Mouse (Mus musculus) kidney, embryonic 15.5 days (tissue): ENCODE data around the gene Padi3. TPM values are rescaled to one million over a fixed set of nuclear protein-coding genes. Genes with fewer than 3 reads are reported as not detected.
A peak's percentile ranks its signal among the peaks of the same experiment; 100 is the strongest.

ENCODE experiments used
- ATAC-seq: fragments of 200-750 bp; cut with Nextera tagmentation; replicated peaks from 2 replicates; pipeline ENCODE4 v1.8.0; 2017; ENCODE audit warnings: moderate TSS enrichment; ENCODE audit not compliant: low FRiP score
- H3K27ac ChIP-seq: fragments of 300-500 bp; sonication (generic); 2 replicates; pipeline ENCODE4 v1.5.1; 2015; ENCODE audit warnings: mild to moderate bottlenecking, inconsistent platforms
- H3K27me3 ChIP-seq: fragments of 300-500 bp; sonication (generic); 2 replicates; pipeline ENCODE4 v1.6.1; 2015; ENCODE audit warnings: inconsistent platforms
- H3K36me3 ChIP-seq: fragments of 300-500 bp; sonication (generic); 2 replicates; pipeline ENCODE4 v1.6.1; 2015; ENCODE audit warnings: inconsistent platforms
- H3K4me1 ChIP-seq: fragments of 300-500 bp; sonication (generic); 2 replicates; pipeline ENCODE4 v1.6.1; 2015; ENCODE audit warnings: inconsistent platforms
- H3K4me2 ChIP-seq: fragments of 300-500 bp; sonication (generic); 2 replicates; pipeline ENCODE4 v1.6.1; 2015; ENCODE audit warnings: moderate library complexity, mild to moderate bottlenecking, inconsistent platforms
- H3K4me3 ChIP-seq: fragments of 300-500 bp; sonication (generic); replicated peaks from 2 replicates; pipeline ENCODE4 v1.5.1; 2015; ENCODE audit warnings: mild to moderate bottlenecking, inconsistent platforms
- H3K9ac ChIP-seq: fragments of 300-500 bp; sonication (generic); 2 replicates; pipeline ENCODE4 v1.6.1; 2015; ENCODE audit warnings: mild to moderate bottlenecking, inconsistent platforms
- H3K9me3 ChIP-seq: fragments of 300-500 bp; sonication (generic); replicated peaks from 2 replicates; pipeline ENCODE4 v1.6.1; 2016; ENCODE audit warnings: inconsistent platforms
- WGBS: fragments of 180-500 bp; shearing (Covaris S2); methylation state at CpG from one replicate; pipeline ENCODE4 v1.1.7; 2015; ENCODE audit warnings: mixed read lengths; 5-methylcytosine and 5-hydroxymethylcytosine counted together
- polyA plus RNA-seq: library from polyadenylated mRNA; unstranded; fragments of >200 nt; fragmentation: Nextera tagmentation; extraction: Ambion mirVana; gene quantifications from 2 replicates; pipeline ENCODE4 v1.2.1, GENCODE M21; 2015

Gene Padi3
- polyA plus RNA-seq, 1 experiment from 2014 or later, result 0.08 TPM

DNA sequence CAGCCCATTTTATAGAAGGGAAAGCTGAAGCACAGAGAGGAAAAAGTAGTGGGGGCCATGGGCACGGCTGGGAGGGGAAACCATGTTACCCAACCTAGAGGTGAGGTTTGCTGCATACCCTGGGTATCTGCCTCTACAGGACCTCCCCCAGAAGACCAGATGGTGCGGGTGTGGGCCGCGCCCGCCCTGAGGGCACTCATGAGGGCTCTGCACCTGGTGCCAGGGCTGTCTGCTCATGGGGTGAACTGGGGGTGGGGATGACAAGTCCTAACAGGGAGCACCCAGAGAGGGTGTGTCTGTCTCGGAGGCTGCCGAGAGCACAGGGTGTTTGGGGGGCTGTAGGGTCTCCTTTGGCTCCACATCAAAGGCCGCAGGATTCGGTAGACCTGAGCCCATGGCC is 35.6 kb downstream of the Padi3 start:
- Histone ChIP-seq H3K27ac (no peak overlapping the region), H3K36me3 (no peaks in the 10 kb centered on the region), H3K4me1 (peaks cover 28% of the 10 kb centered on the region), H3K4me3 (no peak overlapping the region), H3K4me2 (no peak overlapping the region), H3K9me3 (no peaks in the 10 kb centered on the region), H3K9ac (no peak overlapping the region), H3K27me3 (no peaks in the 10 kb centered on the region)
- ATAC-seq, result no peak
- 87% methylated on average over 9 of the region's 9 CpGs for WGBS

GRCm38 (mm10) chr4:140774025-140774800 is 36.2 kb downstream of the Padi3 start, which contains the start of gene Padi4:
Gene Padi4 (minus strand): TSS chr4:140774236.
- no peak within 1 kb of the TSS for H3K27ac ChIP-seq
- H3K27me3 ChIP-seq, result no peaks in the 10 kb centered on the region
- no peak within 1 kb of the TSS for H3K4me2 ChIP-seq
- H3K4me1 ChIP-seq, result peaks cover 25% of the 10 kb centered on the region
- H3K36me3 ChIP-seq, result no peaks in the 10 kb centered on the region
- no peak within 1 kb of the TSS for H3K9ac ChIP-seq
- H3K4me3 ChIP-seq, result no peak within 1 kb of the TSS
- 82% methylated on average over 21 of the region's 21 CpGs for WGBS
- ATAC-seq, result peak; percentile 30
- H3K9me3 ChIP-seq, result no peaks in the 10 kb centered on the region

GRCm38 (mm10) chr4:140771091-140771490 is 39.4 kb downstream of the Padi3 start:
- 16% methylated on average over 4 of the region's 4 CpGs for WGBS
- ATAC-seq, result no peak
- no peak overlapping the region for H3K27ac ChIP-seq
- H3K4me2 ChIP-seq, result no peak overlapping the region
- H3K9me3 ChIP-seq, result no peaks in the 10 kb centered on the region
- no peak overlapping the region for H3K9ac ChIP-seq
- no peaks in the 10 kb centered on the region for H3K27me3 ChIP-seq
- H3K36me3 ChIP-seq, result no peaks in the 10 kb centered on the region
- H3K4me3 ChIP-seq, result no peak overlapping the region
- H3K4me1 ChIP-seq, result peaks cover 25% of the 10 kb centered on the region

GRCm38 (mm10) chr4:140770433-140770832 is 40.0 kb downstream of the Padi3 start:
- Histone ChIP-seq H3K36me3 (no peaks in the 10 kb centered on the region), H3K9me3 (no peaks in the 10 kb centered on the region), H3K27me3 (no peaks in the 10 kb centered on the region), H3K27ac (peak overlapping the region; percentile 48), H3K9ac (no peak overlapping the region), H3K4me2 (peak overlapping the region; percentile 55), H3K4me3 (peak overlapping the region; percentile 35), H3K4me1 (peaks cover 25% of the 10 kb centered on the region)
- ATAC-seq, result no peak; the same call in 1 of the 2 replicates
- WGBS, result 6% methylated on average over 13 of the region's 13 CpGs

GRCm38 (mm10) chr4:140768973-140769372 is 41.5 kb downstream of the Padi3 start:
- WGBS, result 86% methylated on average over 5 of the region's 5 CpGs
- H3K4me1 ChIP-seq, result peaks cover 25% of the 10 kb centered on the region
- no peaks in the 10 kb centered on the region for H3K9me3 ChIP-seq
- no peak overlapping the region for H3K4me3 ChIP-seq
- H3K9ac ChIP-seq, result no peak overlapping the region
- no peaks in the 10 kb centered on the region for H3K36me3 ChIP-seq
- H3K27ac ChIP-seq, result no peak overlapping the region
- no peak overlapping the region for H3K4me2 ChIP-seq
- no peaks in the 10 kb centered on the region for H3K27me3 ChIP-seq
- no peak for ATAC-seq

DNA sequence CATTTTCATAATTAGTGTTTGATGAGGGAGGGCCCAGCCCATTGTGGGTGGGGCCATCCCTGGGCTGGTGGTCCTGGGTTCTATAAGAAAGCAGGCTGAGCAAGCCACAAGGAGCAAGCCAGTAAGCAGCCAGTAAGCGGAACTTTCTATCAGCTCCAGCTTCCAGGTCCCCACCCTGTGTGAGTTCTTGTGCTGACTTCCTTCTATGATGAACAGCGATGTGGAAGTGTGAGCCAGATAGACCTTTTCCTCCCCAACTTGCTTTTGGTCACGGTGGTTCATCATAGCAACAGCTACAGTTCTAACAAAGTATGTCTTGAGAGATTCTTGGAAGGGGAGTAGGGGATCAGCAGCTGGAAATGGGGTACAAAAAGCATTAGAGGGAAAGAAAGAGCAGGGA is 44.5 kb downstream of the Padi3 start:
- WGBS, result 80% methylated on average over 3 of the region's 3 CpGs
- no peaks in the 10 kb centered on the region for H3K27me3 ChIP-seq
- no peaks in the 10 kb centered on the region for H3K9me3 ChIP-seq
- peaks cover 7% of the 10 kb centered on the region; the same call in 1 of the 2 replicates for H3K4me1 ChIP-seq
- H3K27ac ChIP-seq, result no peak overlapping the region
- ATAC-seq, result no peak
- H3K4me2 ChIP-seq, result no peak overlapping the region
- H3K9ac ChIP-seq, result no peak overlapping the region
- no peak overlapping the region for H3K4me3 ChIP-seq
- no peaks in the 10 kb centered on the region for H3K36me3 ChIP-seq

GRCm38 (mm10) chr4:140763158-140763557 is 47.3 kb downstream of the Padi3 start:
- no peak for ATAC-seq
- Histone ChIP-seq H3K9ac (no peak overlapping the region), H3K36me3 (no peaks in the 10 kb centered on the region), H3K27ac (no peak overlapping the region), H3K27me3 (no peaks in the 10 kb centered on the region), H3K4me1 (peaks cover 2% of the 10 kb centered on the region), H3K4me2 (no peak overlapping the region), H3K4me3 (no peak overlapping the region), H3K9me3 (no peaks in the 10 kb centered on the region)
- 14% methylated on average over 9 of the region's 9 CpGs for WGBS

GRCm38 (mm10) chr4:140761601-140762000 is 48.8 kb downstream of the Padi3 start:
- H3K9ac ChIP-seq, result no peak overlapping the region
- H3K27ac ChIP-seq, result no peak overlapping the region
- H3K9me3 ChIP-seq, result no peaks in the 10 kb centered on the region
- no peak for ATAC-seq
- peaks cover 11% of the 10 kb centered on the region for H3K4me1 ChIP-seq
- H3K36me3 ChIP-seq, result no peaks in the 10 kb centered on the region
- no peaks in the 10 kb centered on the region for H3K27me3 ChIP-seq
- no peak overlapping the region for H3K4me3 ChIP-seq
- H3K4me2 ChIP-seq, result no peak overlapping the region
- WGBS, result 69% methylated on average over 7 of the region's 7 CpGs

DNA sequence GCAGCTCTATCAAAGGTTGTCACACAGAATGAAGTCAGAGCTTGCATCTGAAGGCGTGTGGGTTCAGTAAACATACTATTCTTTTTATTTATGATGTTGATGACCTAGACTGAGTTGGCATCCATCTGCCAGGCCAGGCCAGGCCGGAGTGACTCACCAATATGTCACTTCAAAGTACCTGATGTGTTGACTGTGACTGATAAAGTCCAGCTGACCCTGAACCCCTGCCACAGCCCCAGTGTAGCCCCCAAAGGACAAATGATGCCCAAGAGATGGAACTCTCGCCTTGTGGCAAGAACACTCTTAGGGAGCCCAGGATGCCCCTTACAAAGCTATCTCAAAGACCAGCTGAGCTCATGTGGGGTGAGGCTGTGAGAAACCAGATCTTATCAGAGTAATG is 54.6 kb downstream of the Padi3 start:
- H3K4me1 ChIP-seq, result peaks cover 11% of the 10 kb centered on the region
- H3K4me3 ChIP-seq, result no peak overlapping the region
- H3K9ac ChIP-seq, result no peak overlapping the region
- no peaks in the 10 kb centered on the region for H3K36me3 ChIP-seq
- no peaks in the 10 kb centered on the region for H3K9me3 ChIP-seq
- no peak overlapping the region for H3K4me2 ChIP-seq
- peaks cover 3% of the 10 kb centered on the region; the same call in 1 of the 2 replicates for H3K27me3 ChIP-seq
- H3K27ac ChIP-seq, result no peak overlapping the region
- no peak for ATAC-seq
- WGBS, result 80% methylated on average over 3 of the region's 3 CpGs

DNA sequence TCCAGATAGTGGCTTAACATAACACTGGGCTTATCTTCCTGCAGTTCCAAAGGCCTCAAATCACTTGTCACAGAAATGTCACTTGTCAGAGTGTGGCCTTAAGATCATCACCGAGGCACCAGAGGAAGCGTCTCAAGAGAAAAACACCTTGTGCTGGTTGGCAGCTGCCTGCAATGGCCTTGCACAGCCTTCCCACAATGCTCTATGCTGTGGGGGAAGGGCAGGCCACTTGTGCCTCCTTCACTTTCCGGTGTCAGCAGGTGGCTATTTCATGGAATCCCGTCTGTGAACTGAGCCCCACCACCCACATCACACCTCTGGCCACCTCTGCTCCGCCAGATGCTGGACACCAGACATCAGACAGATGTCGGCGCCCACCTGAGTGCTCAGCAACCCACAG is 57.1 kb downstream of the Padi3 start:
- H3K4me3 ChIP-seq, result no peak overlapping the region
- H3K27ac ChIP-seq, result no peak overlapping the region
- no peaks in the 10 kb centered on the region for H3K36me3 ChIP-seq
- no peaks in the 10 kb centered on the region for H3K9me3 ChIP-seq
- 58% methylated on average over 7 of the region's 7 CpGs for WGBS
- no peak overlapping the region for H3K9ac ChIP-seq
- no peak for ATAC-seq
- H3K4me2 ChIP-seq, result no peak overlapping the region
- H3K27me3 ChIP-seq, result peaks cover 3% of the 10 kb centered on the region; the same call in 1 of the 2 replicates
- H3K4me1 ChIP-seq, result peaks cover 20% of the 10 kb centered on the region

DNA sequence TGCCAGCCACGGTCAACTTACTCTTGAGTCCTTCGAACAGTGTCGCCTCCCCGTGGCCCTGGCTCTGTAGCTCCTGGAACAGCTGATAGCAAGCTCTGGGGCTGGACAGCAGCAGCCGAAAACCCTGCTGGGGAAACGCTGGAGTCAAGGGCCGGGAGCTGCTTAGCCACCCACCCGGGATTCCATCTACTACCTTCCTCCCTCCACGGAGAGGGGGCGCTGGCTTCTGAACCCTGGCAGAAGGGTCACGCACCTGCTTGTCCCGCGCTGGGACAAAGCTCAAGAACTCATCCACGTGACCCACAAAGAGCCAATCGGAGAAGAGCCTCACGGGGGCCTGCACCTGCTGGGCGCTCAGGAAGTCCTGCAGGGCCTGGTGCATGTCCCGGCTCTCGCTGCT is 60.1 kb downstream of the Padi3 start:
- Histone ChIP-seq H3K27me3 (peaks cover 3% of the 10 kb centered on the region; the same call in 1 of the 2 replicates), H3K4me2 (peak overlapping the region; percentile 53), H3K4me3 (peak overlapping the region; percentile 20; the same call in 1 of the 2 replicates), H3K9ac (peak overlapping the region; percentile 12; the same call in 1 of the 2 replicates), H3K9me3 (no peaks in the 10 kb centered on the region), H3K4me1 (peaks cover 15% of the 10 kb centered on the region), H3K27ac (no peak overlapping the region), H3K36me3 (no peaks in the 10 kb centered on the region)
- WGBS, result 7% methylated on average over 19 of the region's 19 CpGs
- no peak for ATAC-seq

GRCm38 (mm10) chr4:140747978-140748377 is 62.5 kb downstream of the Padi3 start:
- Histone ChIP-seq H3K4me2 (no peak overlapping the region), H3K36me3 (no peaks in the 10 kb centered on the region), H3K27me3 (peaks cover 3% of the 10 kb centered on the region), H3K9ac (no peak overlapping the region), H3K9me3 (no peaks in the 10 kb centered on the region), H3K4me3 (no peak overlapping the region), H3K4me1 (peaks cover 15% of the 10 kb centered on the region), H3K27ac (no peak overlapping the region)
- no peak for ATAC-seq
- 28% methylated on average over 12 of the region's 12 CpGs for WGBS
